Mouse (Mus musculus): ENCODE data around the gene Sult2b1. TPM values are rescaled to one million over a fixed set of nuclear protein-coding genes. Genes with fewer than 3 reads are reported as not detected.

Gene Sult2b1
- total and polyA plus RNA-seq, 3 experiments: 0.08 TPM; not detected in 2

DNA sequence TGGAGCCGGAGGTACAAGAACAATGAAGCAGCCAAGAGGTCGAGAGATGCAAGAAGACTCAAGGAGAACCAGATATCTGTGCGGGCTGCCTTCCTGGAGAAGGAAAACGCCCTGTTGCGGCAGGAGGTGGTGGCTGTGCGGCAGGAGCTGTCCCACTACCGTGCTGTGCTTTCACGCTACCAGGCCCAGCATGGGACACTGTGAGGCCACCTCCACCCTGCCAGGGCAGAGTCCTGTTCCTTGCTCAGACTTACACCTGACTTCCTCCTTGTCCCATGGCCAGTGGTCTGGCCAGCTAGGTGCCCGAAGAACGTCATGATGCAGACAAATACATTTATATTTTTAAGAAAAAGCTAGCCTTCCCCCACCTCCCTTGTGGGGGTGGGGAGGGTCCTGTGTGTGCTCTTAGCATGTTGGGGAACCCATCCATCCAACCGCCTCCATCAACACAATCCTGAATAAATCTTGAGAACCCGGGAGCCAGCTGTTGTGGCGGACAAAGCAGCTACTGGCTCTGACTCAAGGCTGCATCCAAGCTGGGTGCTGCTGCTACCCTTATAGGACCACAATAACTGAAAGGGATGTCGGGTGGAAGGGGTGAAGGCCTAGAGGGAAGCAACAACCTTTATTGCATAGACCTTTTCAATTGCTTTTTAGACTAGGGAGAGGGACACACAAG lies 74.7 kb downstream of the Sult2b1 start:
- TF ChIP-seq EP300 (IDR thresholded peaks at IDR 0.05; ENCODE audit: insufficient read depth, low read depth, low read length) (no peak), POLR2A (IDR thresholded peaks at IDR 0.05; ENCODE audit: insufficient read depth, low read depth, low read length) (no peak; the same call in 1 of the 2 replicates)
- 70% methylated on average over 14 of the region's 14 CpGs for WGBS
- intact Hi-C loops (cut with DNase I): loop anchor here (10.0 kb wide), 1 partner anchor 965 kb away; the partner anchor contains the start of gene Vrk3
- Histone ChIP-seq H3K4me3 (no peak overlapping the region), H3K79me2 (replicated peaks; ENCODE audit: control insufficient read depth, insufficient read depth, low read length) (no peaks in the 10 kb centered on the region), H3K9ac (ENCODE audit: low read depth, low read length) (0 out of 2 replicates have a peak overlapping the region, but pooled peaks have one; percentile 9), H3K36me3 (ENCODE audit: control insufficient read depth, insufficient read depth, low read length) (peaks cover 26% of the 10 kb centered on the region), H3K4me1 (ENCODE audit: control insufficient read depth, insufficient read depth, low read length) (peaks cover 14% of the 10 kb centered on the region), H3K27ac (peak overlapping the region; percentile 2; the same call in 1 of the 2 replicates), H3K27me3 (ENCODE audit: control insufficient read depth, insufficient read depth, low read length) (no peaks in the 10 kb centered on the region)
- no peak for DNase-seq

GRCm38 (mm10) chr7:45709036-45709435 lies 75.4 kb downstream of the Sult2b1 start:
- peak overlapping the region; percentile 64; the same call in 1 of the 2 replicates for H3K9ac ChIP-seq (ENCODE audit: low read depth, low read length)
- no peak for TF ChIP-seq CTCF (IDR thresholded peaks at IDR 0.05)
- TF ChIP-seq POLR2A (IDR thresholded peaks at IDR 0.05; ENCODE audit: insufficient read depth, low read depth, low read length): no peak; the same call in none of the 2 replicates
- peak; percentile 36; the same call in 1 of the 2 replicates for TF ChIP-seq EP300 (IDR thresholded peaks at IDR 0.05; ENCODE audit: insufficient read depth, low read depth, low read length)
- peak overlapping the region; percentile 99 for H3K27ac ChIP-seq
- intact Hi-C loops (cut with DNase I): no loop called here
- H3K36me3 ChIP-seq (ENCODE audit: control insufficient read depth, insufficient read depth, low read length): peaks cover 26% of the 10 kb centered on the region
- no peak overlapping the region; the same call in 1 of the 2 replicates for H3K4me3 ChIP-seq
- H3K27me3 ChIP-seq (ENCODE audit: control insufficient read depth, insufficient read depth, low read length): no peaks in the 10 kb centered on the region
- H3K79me2 ChIP-seq (replicated peaks; ENCODE audit: control insufficient read depth, insufficient read depth, low read length): no peaks in the 10 kb centered on the region
- no peak for DNase-seq
- H3K4me1 ChIP-seq (ENCODE audit: control insufficient read depth, insufficient read depth, low read length): peaks cover 15% of the 10 kb centered on the region
- WGBS: 33% methylated on average over 6 of the region's 6 CpGs

DNA sequence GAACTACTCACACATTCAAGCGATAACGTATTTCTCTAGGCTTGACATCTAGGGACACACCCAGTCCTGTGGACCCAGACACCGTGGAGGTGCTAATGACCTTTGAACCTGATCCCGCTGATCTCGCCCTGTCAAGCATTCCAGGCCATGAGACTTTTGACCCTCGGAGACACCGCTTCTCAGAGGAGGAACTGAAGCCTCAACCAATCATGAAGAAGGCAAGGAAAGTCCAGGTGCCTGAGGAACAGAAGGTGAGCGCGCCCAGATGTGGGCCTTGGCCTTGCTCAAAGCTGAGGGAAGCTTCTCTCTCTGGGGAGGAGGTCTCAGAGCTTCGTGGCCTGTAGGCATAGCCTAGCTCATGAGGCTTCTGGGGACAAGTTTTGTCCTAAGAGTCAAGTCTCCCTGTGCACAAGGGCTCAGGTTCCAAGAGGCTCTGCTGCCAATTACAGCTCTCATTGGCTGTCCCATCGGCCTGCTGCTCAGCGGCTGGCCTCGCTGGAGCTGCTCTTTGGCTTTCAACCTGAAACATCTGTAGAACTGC lies 76.2 kb downstream of the Sult2b1 start:
- H3K27me3 ChIP-seq (ENCODE audit: control insufficient read depth, insufficient read depth, low read length): no peaks in the 10 kb centered on the region
- H3K9ac ChIP-seq (ENCODE audit: low read depth, low read length): peak overlapping the region; percentile 64
- no peaks in the 10 kb centered on the region for H3K79me2 ChIP-seq (replicated peaks; ENCODE audit: control insufficient read depth, insufficient read depth, low read length)
- H3K36me3 ChIP-seq (ENCODE audit: control insufficient read depth, insufficient read depth, low read length): peaks cover 26% of the 10 kb centered on the region
- WGBS: 32% methylated on average over 13 of the region's 13 CpGs
- peak overlapping the region; percentile 43 for H3K4me3 ChIP-seq
- DNase-seq: peak in 1 of 2 experiments; percentile 61
- intact Hi-C loops (cut with DNase I): no loop called here
- H3K4me1 ChIP-seq (ENCODE audit: control insufficient read depth, insufficient read depth, low read length): peaks cover 18% of the 10 kb centered on the region
- TF ChIP-seq EP300 (IDR thresholded peaks at IDR 0.05; ENCODE audit: insufficient read depth, low read depth, low read length): peak; percentile 4
- no peak for TF ChIP-seq CTCF (IDR thresholded peaks at IDR 0.05)
- peak; percentile 47; the same call in 1 of the 2 replicates for TF ChIP-seq POLR2A (IDR thresholded peaks at IDR 0.05; ENCODE audit: insufficient read depth, low read depth, low read length)
- peak overlapping the region; percentile 99 for H3K27ac ChIP-seq

GRCm38 (mm10) chr7:45707375-45707967 lies 77.0 kb downstream of the Sult2b1 start:
- Histone ChIP-seq H3K4me3 (peak overlapping the region; percentile 91), H3K79me2 (replicated peaks; ENCODE audit: control insufficient read depth, insufficient read depth, low read length) (no peaks in the 10 kb centered on the region), H3K36me3 (ENCODE audit: control insufficient read depth, insufficient read depth, low read length) (peaks cover 23% of the 10 kb centered on the region), H3K4me1 (ENCODE audit: control insufficient read depth, insufficient read depth, low read length) (peaks cover 18% of the 10 kb centered on the region), H3K9ac (ENCODE audit: low read depth, low read length) (peak overlapping the region; percentile 80), H3K27ac (peak overlapping the region; percentile 99), H3K27me3 (ENCODE audit: control insufficient read depth, insufficient read depth, low read length) (no peaks in the 10 kb centered on the region)
- TF ChIP-seq POLR2A (IDR thresholded peaks at IDR 0.05; ENCODE audit: insufficient read depth, low read depth, low read length) (peak; percentile 87), EP300 (IDR thresholded peaks at IDR 0.05; ENCODE audit: insufficient read depth, low read depth, low read length) (peak; percentile 100), CTCF (IDR thresholded peaks at IDR 0.05) (no peak)
- WGBS: under 1% methylated on average over 27 of the region's 27 CpGs
- DNase-seq: peak; percentile 97 to 99
- intact Hi-C loops (cut with DNase I): no loop called here

DNA sequence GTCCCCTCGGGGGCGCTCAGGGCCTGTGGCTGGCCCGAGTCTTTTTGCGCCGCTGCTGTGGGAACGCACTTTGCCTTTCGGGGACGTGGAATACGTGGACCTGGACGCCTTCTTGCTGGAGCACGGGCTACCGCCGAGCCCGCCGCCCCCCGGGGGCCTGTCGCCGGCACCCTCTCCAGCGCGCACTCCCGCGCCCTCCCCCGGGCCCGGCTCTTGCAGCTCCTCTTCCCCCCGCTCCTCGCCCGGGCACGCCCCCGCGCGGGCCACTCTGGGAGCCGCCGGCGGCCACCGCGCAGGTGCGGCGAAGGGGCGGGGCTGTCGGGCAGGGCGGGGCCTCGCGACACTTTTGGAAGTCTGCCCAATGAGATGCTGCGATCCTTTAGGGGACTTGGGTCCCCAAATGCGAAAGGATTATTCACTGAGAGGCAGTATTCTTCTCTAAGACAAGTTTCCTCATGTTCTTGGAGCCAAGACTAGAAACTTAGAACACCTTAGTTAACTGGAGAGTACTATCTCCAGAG lies 77.7 kb downstream of the Sult2b1 start:
- H3K27ac ChIP-seq: peak overlapping the region; percentile 99
- 3% methylated on average over 37 of the region's 45 CpGs for WGBS
- no peaks in the 10 kb centered on the region for H3K79me2 ChIP-seq (replicated peaks; ENCODE audit: control insufficient read depth, insufficient read depth, low read length)
- H3K36me3 ChIP-seq (ENCODE audit: control insufficient read depth, insufficient read depth, low read length): peaks cover 23% of the 10 kb centered on the region
- peak; percentile 91 to 92 for DNase-seq
- H3K4me1 ChIP-seq (ENCODE audit: control insufficient read depth, insufficient read depth, low read length): peaks cover 18% of the 10 kb centered on the region
- intact Hi-C loops (cut with DNase I): no loop called here
- H3K4me3 ChIP-seq: peak overlapping the region; percentile 91
- peak; percentile 71 for TF ChIP-seq POLR2A (IDR thresholded peaks at IDR 0.05; ENCODE audit: insufficient read depth, low read depth, low read length)
- TF ChIP-seq EP300 (IDR thresholded peaks at IDR 0.05; ENCODE audit: insufficient read depth, low read depth, low read length): no peak
- TF ChIP-seq CTCF (IDR thresholded peaks at IDR 0.05): peak; percentile 25; the same call in 1 of the 2 replicates
- H3K9ac ChIP-seq (ENCODE audit: low read depth, low read length): peak overlapping the region; percentile 97
- H3K27me3 ChIP-seq (ENCODE audit: control insufficient read depth, insufficient read depth, low read length): no peaks in the 10 kb centered on the region
